Mouse (Mus musculus): ENCODE data around the gene Zbtb16.

DNA sequence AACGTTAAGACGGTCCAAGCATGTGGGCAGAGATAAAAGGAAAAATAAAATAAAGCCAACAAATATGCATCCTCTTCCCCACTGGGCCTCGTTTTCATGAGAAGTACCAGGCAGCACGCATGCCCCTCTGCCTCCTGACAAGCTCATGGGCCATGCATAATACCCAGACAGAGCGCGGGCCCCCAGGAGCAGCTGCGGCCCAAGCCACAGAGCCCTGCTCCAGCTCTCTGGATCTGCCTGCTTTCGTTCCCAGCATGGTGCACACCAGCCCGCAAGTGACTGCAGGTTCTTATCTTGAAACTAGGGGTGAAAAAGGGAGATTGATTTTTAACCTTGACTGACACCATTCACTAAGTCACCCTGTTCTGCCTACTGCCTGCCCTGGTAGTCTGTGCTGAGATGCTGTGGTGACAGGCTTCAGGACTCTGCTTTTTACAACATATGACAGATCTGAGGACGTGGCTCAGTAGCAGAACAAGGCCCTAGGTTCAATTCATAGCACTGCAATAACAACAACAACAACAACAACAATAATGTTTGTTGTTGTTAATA, 79.7 kb downstream of the Zbtb16 start:
- TF ChIP-seq CTCF (conservative IDR thresholded peaks at IDR 0.05; ENCODE audit: low read length) (no peak), POU5F1 (IDR thresholded peaks at IDR 0.05; ENCODE audit: borderline replicate concordance, low read length) (no peak)
